Mouse (Mus musculus) CH12.LX (cell line): Measurements from ENCODE around the gene Col4a2.
"Not testable (repeated sequence)": the region's sequence is repeated elsewhere in the genome, so short reads cannot be mapped to it uniquely, and the experiment has no call there.

Experiments
- KAT2A ChIP-seq: IDR thresholded peaks from 2 replicates; pipeline ENCODE4 v1.6.1; 2012; ENCODE audit warnings: low read length, improper control_type of control experiment, inconsistent platforms; ENCODE audit not compliant: insufficient replicate concordance
- MXI1 ChIP-seq: IDR thresholded peaks from 2 replicates; pipeline ENCODE4 v1.6.1; 2011; ENCODE audit warnings: mild to moderate bottlenecking, low read depth, low read length, improper control_type of control experiment
- POLR2A ChIP-seq: IDR thresholded peaks from 2 replicates; pipeline ENCODE4 v1.6.1; 2011; ENCODE audit warnings: low read depth, mild to moderate bottlenecking, improper control_type of control experiment, low read length
- USF1 ChIP-seq: IDR thresholded peaks from 2 replicates; pipeline ENCODE4 v1.6.1; 2014; ENCODE audit warnings: low read depth, mild to moderate bottlenecking, inconsistent platforms, low read length, improper control_type of control experiment

GRCm38 (mm10) chr8:11492340-11492739 is 179.7 kb downstream of the Col4a2 start:
- not testable (repeated sequence) for TF ChIP-seq USF1, POLR2A, KAT2A, MXI1
